Mouse (Mus musculus) myocyte (in vitro differentiated cells): ENCODE results near the gene Ovca2. TPM values are rescaled to one million over a fixed set of nuclear protein-coding genes. Genes with fewer than 3 reads are reported as not detected.

Experiments
- H3K27me3 ChIP-seq: one replicate; pipeline ENCODE4 v1.6.1; 2011; ENCODE audit not compliant: control insufficient read depth, insufficient read depth, insufficient read length
- H3K36me3 ChIP-seq: one replicate; pipeline ENCODE4 v1.6.1; 2011; ENCODE audit not compliant: control insufficient read depth, insufficient read depth
- H3K4me2 ChIP-seq: one replicate; pipeline ENCODE4 v1.6.1; 2011; ENCODE audit warnings: low read depth, control low read depth
- H3K4me3 ChIP-seq: one replicate; pipeline ENCODE4 v1.5.1; 2011; ENCODE audit warnings: mild to moderate bottlenecking, control low read depth, moderate library complexity
- H3K79me2 ChIP-seq: one replicate; pipeline ENCODE4 v1.6.1; 2011; ENCODE audit not compliant: control insufficient read depth, insufficient read depth
- H3ac ChIP-seq: one replicate; pipeline ENCODE4 v1.6.1; 2011; ENCODE audit not compliant: control insufficient read depth, insufficient read length
- CEBPB ChIP-seq: IDR thresholded peaks from 2 replicates; pipeline ENCODE4 v1.6.1; 2011; ENCODE audit warnings: mild to moderate bottlenecking, moderate library complexity; ENCODE audit not compliant: poor library complexity, insufficient read depth, severe bottlenecking
- E2F4 ChIP-seq: IDR thresholded peaks from one replicate; pipeline ENCODE4 v1.6.1; 2011; ENCODE audit warnings: mild to moderate bottlenecking, control low read depth, moderate library complexity; ENCODE audit not compliant: insufficient read depth
- MAX ChIP-seq: IDR thresholded peaks from one replicate; pipeline ENCODE4 v1.6.1; 2011; ENCODE audit warnings: low read depth, mild to moderate bottlenecking, control low read depth
- MYOD1 ChIP-seq, 3 experiments: IDR thresholded peaks; one replicate each; pipeline ENCODE4 v1.6.1; 2011; ENCODE audit warnings: control low read depth in 2 of 3, low read depth in 2 of 3, mild to moderate bottlenecking in 2 of 3, moderate library complexity in 1 of 3; ENCODE audit not compliant: insufficient read length in 2 of 3, control insufficient read depth in 1 of 3
- MYOG ChIP-seq, 3 experiments: IDR thresholded peaks; one replicate each; pipeline ENCODE4 v1.6.1; 2011; ENCODE audit warnings: control low read depth in 2 of 3, low read depth in 2 of 3, mild to moderate bottlenecking in 2 of 3; ENCODE audit not compliant: insufficient read length in 2 of 3, control insufficient read depth in 1 of 3, insufficient read depth in 1 of 3
- POLR2A ChIP-seq: IDR thresholded peaks from one replicate; pipeline ENCODE4 v1.6.1; 2011; ENCODE audit warnings: low read depth, mild to moderate bottlenecking, control low read depth, moderate library complexity; ENCODE audit not compliant: insufficient read length
- POLR2AphosphoS2 ChIP-seq: IDR thresholded peaks from one replicate; pipeline ENCODE4 v1.6.1; 2011; ENCODE audit warnings: low read depth, control low read depth; ENCODE audit not compliant: insufficient read length
- REST ChIP-seq: IDR thresholded peaks from one replicate; pipeline ENCODE4 v1.6.1; 2011; ENCODE audit warnings: mild to moderate bottlenecking, control low read depth, moderate library complexity; ENCODE audit not compliant: insufficient read depth, insufficient read length
- SRF ChIP-seq: IDR thresholded peaks from one replicate; pipeline ENCODE4 v1.6.1; 2011; ENCODE audit warnings: low read depth; ENCODE audit not compliant: control insufficient read depth, insufficient read length
- TCF12 ChIP-seq: IDR thresholded peaks from one replicate; pipeline ENCODE4 v1.6.1; 2011; ENCODE audit warnings: mild to moderate bottlenecking, control low read depth; ENCODE audit not compliant: poor library complexity, insufficient read depth, severe bottlenecking
- TCF3 ChIP-seq: IDR thresholded peaks from one replicate; pipeline ENCODE4 v1.6.1; 2011; ENCODE audit warnings: low read depth, control low read depth; ENCODE audit not compliant: insufficient read length
- USF1 ChIP-seq: IDR thresholded peaks from one replicate; pipeline ENCODE4 v1.6.1; 2011; ENCODE audit warnings: low read depth, mild to moderate bottlenecking, control low read depth, moderate library complexity
- polyA plus RNA-seq: library from polyadenylated mRNA; unstranded; fragments of >200 nt; fragmentation: generic; extraction: Trizol; gene quantifications from one replicate; pipeline ENCODE4 v1.2.1, GENCODE M21; 2012; ENCODE audit warnings: missing spikeins

Gene Ovca2
- polyA plus RNA-seq, 1 experiment, result 12.2 TPM

GRCm38 (mm10) chr11:75191841-75192240 lies 13.2 kb upstream of the Ovca2 start:
- peaks cover 29% of the 10 kb centered on the region for H3K27me3 ChIP-seq
- H3K79me2 ChIP-seq, result peaks cover 12% of the 10 kb centered on the region
- no peak overlapping the region for H3K4me3 ChIP-seq
- no peak overlapping the region for H3K4me2 ChIP-seq
- no peak overlapping the region for H3ac ChIP-seq
- TF ChIP-seq SRF (no peak), MYOD1 (IDR thresholded peaks at IDR 0.05; ENCODE audit: control insufficient read depth in 1 of 3, insufficient read length in 2 of 3, low read depth in 2 of 3) (no peak), POLR2AphosphoS2 (no peak), MYOG (IDR thresholded peaks at IDR 0.05; ENCODE audit: control insufficient read depth in 1 of 3, insufficient read depth in 1 of 3, insufficient read length in 2 of 3, low read depth in 2 of 3) (no peak), CEBPB (no peak), POLR2A (no peak), REST (no peak), TCF12 (no peak), MAX (no peak), USF1 (no peak), E2F4 (no peak), TCF3 (no peak)
- H3K36me3 ChIP-seq, result no peaks in the 10 kb centered on the region

GRCm38 (mm10) chr11:75190905-75191441 lies 12.3 kb upstream of the Ovca2 start, which contains the start of gene Dph1:
Gene Dph1, minus strand, starts transcription at chr11:75191241.
- TF ChIP-seq POLR2AphosphoS2, result no peak
- no peak for TF ChIP-seq USF1
- H3K36me3 ChIP-seq, result no peaks in the 10 kb centered on the region
- H3K4me3 ChIP-seq, result peak within 1 kb of the TSS; percentile 87
- H3K79me2 ChIP-seq, result peaks cover 12% of the 10 kb centered on the region
- peaks cover 28% of the 10 kb centered on the region for H3K27me3 ChIP-seq
- H3K4me2 ChIP-seq, result peak within 1 kb of the TSS; percentile 81
- peak within 1 kb of the TSS; percentile 46 for H3ac ChIP-seq

DNA sequence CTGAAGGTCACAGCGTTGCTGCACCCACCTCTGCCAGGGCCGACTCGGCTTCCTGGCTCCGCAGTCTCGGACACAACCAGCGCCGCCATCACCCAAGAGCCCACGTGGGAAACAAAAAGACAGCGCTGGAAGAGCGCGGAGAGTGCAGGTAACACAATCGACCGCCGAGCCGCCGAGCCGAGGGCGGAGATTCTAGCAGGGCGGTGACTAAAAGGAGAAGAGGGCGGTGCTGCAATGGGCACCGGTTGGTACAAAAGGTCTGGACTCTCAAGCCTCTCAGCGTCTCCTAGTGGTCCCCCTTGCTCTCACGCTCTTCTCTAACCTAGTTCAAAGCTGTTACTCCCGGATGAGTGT lies 11.7 kb upstream of the Ovca2 start:
- H3K4me3 ChIP-seq, result peak overlapping the region; percentile 87
- H3K27me3 ChIP-seq, result peaks cover 22% of the 10 kb centered on the region
- peaks cover 12% of the 10 kb centered on the region for H3K79me2 ChIP-seq
- no peaks in the 10 kb centered on the region for H3K36me3 ChIP-seq
- TF ChIP-seq TCF3 (no peak), MYOG (IDR thresholded peaks at IDR 0.05; ENCODE audit: control insufficient read depth in 1 of 3, insufficient read depth in 1 of 3, insufficient read length in 2 of 3, low read depth in 2 of 3) (peak in 1 of 3 experiments; percentile 16), SRF (peak; percentile 88), POLR2AphosphoS2 (peak; percentile 24), E2F4 (no peak), USF1 (peak; percentile 90), TCF12 (no peak), MYOD1 (IDR thresholded peaks at IDR 0.05; ENCODE audit: control insufficient read depth in 1 of 3, insufficient read length in 2 of 3, low read depth in 2 of 3) (no peak), CEBPB (no peak), POLR2A (peak; percentile 59), REST (no peak), MAX (peak; percentile 68)
- H3K4me2 ChIP-seq, result peak overlapping the region; percentile 81
- peak overlapping the region; percentile 46 for H3ac ChIP-seq

- Histone ChIP-seq H3ac (peak overlapping the region; percentile 46), H3K79me2 (peaks cover 12% of the 10 kb centered on the region), H3K36me3 (no peaks in the 10 kb centered on the region), H3K27me3 (peaks cover 17% of the 10 kb centered on the region), H3K4me2 (peak overlapping the region; percentile 81), H3K4me3 (peak overlapping the region; percentile 87)
- TF ChIP-seq MAX, result no peak
- TF ChIP-seq REST, result no peak
- TF ChIP-seq SRF, result no peak
- TF ChIP-seq MYOD1 (IDR thresholded peaks at IDR 0.05; ENCODE audit: control insufficient read depth in 1 of 3, insufficient read length in 2 of 3, low read depth in 2 of 3), result no peak
- TF ChIP-seq POLR2AphosphoS2, result no peak
- no peak for TF ChIP-seq TCF12
- TF ChIP-seq USF1, result no peak
- no peak for TF ChIP-seq POLR2A
Observed at GRCm38 (mm10) chr11:75189713-75190370, 11.2 kb upstream of the Ovca2 start.

DNA sequence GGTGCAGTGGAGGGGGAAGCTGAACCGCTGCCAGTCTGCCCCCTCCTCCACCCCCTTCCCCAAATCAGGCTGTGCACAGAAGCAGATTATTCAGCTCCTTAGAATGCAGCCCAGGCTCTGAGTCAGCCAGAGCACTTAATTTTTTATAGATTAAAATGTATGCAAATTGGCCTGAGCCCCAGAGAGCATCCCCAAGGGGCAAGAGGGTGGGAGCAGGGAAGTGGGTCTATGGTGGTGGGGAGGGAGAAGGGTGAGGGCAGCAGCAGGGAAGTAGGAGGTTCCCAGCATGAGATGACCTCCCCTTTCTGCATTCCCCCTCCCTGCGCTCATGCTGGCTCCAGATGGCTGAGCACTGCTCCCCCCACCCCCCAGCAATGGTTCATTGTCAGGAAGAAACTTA lies 6.4 kb upstream of the Ovca2 start:
- Histone ChIP-seq H3K4me2 (no peak overlapping the region), H3K79me2 (peaks cover 12% of the 10 kb centered on the region), H3ac (no peak overlapping the region), H3K27me3 (no peaks in the 10 kb centered on the region), H3K4me3 (no peak overlapping the region), H3K36me3 (peaks cover 8% of the 10 kb centered on the region)
- TF ChIP-seq SRF (no peak), E2F4 (no peak), TCF3 (no peak), MYOG (IDR thresholded peaks at IDR 0.05; ENCODE audit: control insufficient read depth in 1 of 3, insufficient read depth in 1 of 3, insufficient read length in 2 of 3, low read depth in 2 of 3) (no peak), POLR2AphosphoS2 (no peak), CEBPB (no peak), POLR2A (no peak), TCF12 (no peak), REST (no peak), USF1 (no peak), MAX (no peak)
